Mouse (Mus musculus): Measurements from ENCODE around the gene Cacna1g.
A peak's percentile ranks its signal among the peaks of the same experiment; 100 is the strongest.

Cacna1g gene

GRCm38 (mm10) chr11:94477651-94478050 is 3.7 kb upstream of the Cacna1g start:
- DNase-seq, result peak; percentile 69 to 78

- DNase-seq, result no peak
Measured at GRCm38 (mm10) chr11:94475722-94476121, 1.7 kb upstream of the Cacna1g start.

- DNase-seq, result no peak
Measured at GRCm38 (mm10) chr11:94474544-94474910, 529 bp upstream of the Cacna1g start.

- DNase-seq, result no peak
Measured at GRCm38 (mm10) chr11:94472916-94473706, 887 bp downstream of the Cacna1g start.

GRCm38 (mm10) chr11:94472585-94472915 is 1.4 kb downstream of the Cacna1g start:
- DNase-seq, result no peak

- DNase-seq, result no peak
Measured at GRCm38 (mm10) chr11:94471740-94472584, 2.0 kb downstream of the Cacna1g start.

- DNase-seq, result no peak
Measured at GRCm38 (mm10) chr11:94470391-94470790, 3.6 kb downstream of the Cacna1g start.

- no peak for DNase-seq
Measured at GRCm38 (mm10) chr11:94469136-94470064, 4.6 kb downstream of the Cacna1g start.

GRCm38 (mm10) chr11:94468582-94469064 is 5.4 kb downstream of the Cacna1g start:
- peak; percentile 37 to 48 for DNase-seq

- no peak for DNase-seq
Measured at GRCm38 (mm10) chr11:94466333-94466855, 7.6 kb downstream of the Cacna1g start.

- no peak for DNase-seq
Measured at GRCm38 (mm10) chr11:94464170-94464569, 9.8 kb downstream of the Cacna1g start.

- DNase-seq, result no peak
Measured at GRCm38 (mm10) chr11:94461856-94462255, 12.1 kb downstream of the Cacna1g start.

GRCm38 (mm10) chr11:94457001-94457400 is 17.0 kb downstream of the Cacna1g start:
- DNase-seq, result no peak

- DNase-seq, result no peak
Measured at GRCm38 (mm10) chr11:94456347-94456746, 17.7 kb downstream of the Cacna1g start.

GRCm38 (mm10) chr11:94455161-94455820 is 18.7 kb downstream of the Cacna1g start:
- no peak for DNase-seq

- DNase-seq, result no peak
Measured at GRCm38 (mm10) chr11:94454756-94455155, 19.2 kb downstream of the Cacna1g start.

- DNase-seq, result no peak
Measured at GRCm38 (mm10) chr11:94451091-94451773, 22.8 kb downstream of the Cacna1g start.

- DNase-seq, result no peak
Measured at GRCm38 (mm10) chr11:94449886-94450285, 24.1 kb downstream of the Cacna1g start.

GRCm38 (mm10) chr11:94449239-94449638 is 24.8 kb downstream of the Cacna1g start:
- no peak for DNase-seq

- no peak for DNase-seq
Measured at GRCm38 (mm10) chr11:94447017-94447416, 27.0 kb downstream of the Cacna1g start.

- no peak for DNase-seq
Measured at GRCm38 (mm10) chr11:94445300-94445699, 28.7 kb downstream of the Cacna1g start.
